7 mouse cellular contexts compared by ENCODE assay signal in the genomic region with DNA sequence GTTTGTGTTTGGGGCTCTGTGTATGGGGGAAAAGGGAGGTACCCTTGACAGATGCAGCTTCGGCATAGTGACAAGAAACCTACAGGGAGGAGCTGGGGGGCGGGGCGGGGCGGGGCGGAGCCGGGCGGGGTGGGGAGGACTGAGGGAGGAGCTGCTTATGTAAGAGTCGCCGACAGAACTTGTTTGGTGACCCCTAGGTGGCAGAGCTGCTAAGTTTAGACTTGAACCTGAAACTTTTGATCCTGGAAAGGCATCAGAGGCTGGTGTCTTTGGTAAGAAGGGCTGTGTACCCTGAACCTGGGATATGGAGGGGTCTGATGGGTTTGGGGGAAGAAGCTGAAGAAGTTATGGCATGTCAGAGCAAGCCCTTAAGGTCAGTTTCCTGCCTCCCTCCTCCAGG. TPM values are rescaled to one million over a fixed set of nuclear protein-coding genes. Genes with fewer than 3 reads are reported as not detected.
A peak's percentile ranks its signal among the peaks of the same experiment; 100 is the strongest.
DNase-seq lines count a peak whose midpoint lies in the region; TF ChIP-seq lines count a peak whose summit lies in the region.

No protein-coding gene starts in this region.

- peak; percentile 75 for DNase-seq in A20 (ENCODE audit: low read depth, low spot score)
- DNase-seq in CH12.LX (ENCODE audit: extremely low read depth) = peak; percentile 79
- DNase-seq in heart, adult 2 months = peak in 1 of 2 experiments; percentile 55
- DNase-seq in kidney, postnatal 14 days = peak; percentile 68
- DNase-seq in cerebellum, postnatal 10 days = no peak
- DNase-seq in cerebellum, adult 11 months = no peak

- H3K9ac ChIP-seq in CH12.LX (ENCODE audit: insufficient read depth, low read depth) = no peak overlapping the region
- H3K9ac ChIP-seq in heart, adult 2 months (ENCODE audit: low read depth, low read length) = no peak overlapping the region

- intact Hi-C loops in heart, adult 2 months (cut with DNase I) = no loop called here

- H3K79me2 ChIP-seq in CH12.LX (replicated peaks; ENCODE audit: control insufficient read depth, extremely low read depth, insufficient read depth, poor library complexity, severe bottlenecking) (no peaks in the 10 kb centered on the region), myocyte (ENCODE audit: control insufficient read depth, insufficient read depth) (no peaks in the 10 kb centered on the region)
- no peaks in the 10 kb centered on the region for H3K79me2 ChIP-seq in heart, adult 2 months (replicated peaks; ENCODE audit: control insufficient read depth, insufficient read depth, low read length)

- TF ChIP-seq CTCF in CH12.LX (conservative IDR thresholded peaks at IDR 0.05 in 1 of 2, IDR thresholded peaks at IDR 0.05 in 1 of 2; ENCODE audit: low read depth in 2 of 2, low read length in 2 of 2) = peak in 1 of 2 experiments; percentile 72; a peak in 2 of 4 replicates
- TF ChIP-seq CTCF in heart, adult 2 months (IDR thresholded peaks at IDR 0.05) = peak; percentile 56

- no peak; the same call in 1 of the 2 replicates for TF ChIP-seq EP300 in CH12.LX (IDR thresholded peaks at IDR 0.05; ENCODE audit: low read length)
- TF ChIP-seq EP300 in heart, adult 2 months (IDR thresholded peaks at IDR 0.05; ENCODE audit: insufficient read depth, low read depth, low read length) = no peak

- WGBS in heart, adult 2 months = 10% methylated on average over 9 of the region's 9 CpGs

- peaks cover 3 to 20% of the 10 kb centered on the region in 2 experiments; a peak in 3 of 4 replicates for H3K4me1 ChIP-seq in CH12.LX (ENCODE audit: control insufficient read depth in 1 of 2, insufficient read depth in 2 of 2)
- H3K4me1 ChIP-seq in heart, adult 2 months (ENCODE audit: control insufficient read depth, insufficient read depth, low read length) = peaks cover 1% of the 10 kb centered on the region

- TF ChIP-seq POLR2A in CH12.LX (IDR thresholded peaks at IDR 0.05; ENCODE audit: low read depth, low read length) (no peak), myocyte (IDR thresholded peaks at IDR 0.05; ENCODE audit: insufficient read length, low read depth) (no peak)
- TF ChIP-seq POLR2A in heart, adult 2 months (IDR thresholded peaks at IDR 0.05; ENCODE audit: insufficient read depth, low read depth, low read length) = no peak

- in situ Hi-C loops in CH12.LX (cut with MboI; ENCODE audit: low pct_ligation_motif_present, low pct_unique_long_range_greater_than_20kb, low sequenced_read_pairs) = no loop called here

- peaks cover 2% of the 10 kb centered on the region for H3K9me3 ChIP-seq in CH12.LX (replicated peaks; ENCODE audit: low read length)

- H3K27me3 ChIP-seq in CH12.LX (replicated peaks) = peaks cover 3% of the 10 kb centered on the region
- no peaks in the 10 kb centered on the region for H3K27me3 ChIP-seq in heart, adult 2 months (ENCODE audit: control insufficient read depth, insufficient read depth, low read length)
- H3K27me3 ChIP-seq in myocyte (ENCODE audit: control insufficient read depth, insufficient read depth, insufficient read length) = no peaks in the 10 kb centered on the region

- H3ac ChIP-seq in myocyte (ENCODE audit: control insufficient read depth, insufficient read length) = no peak overlapping the region

- TF ChIP-seq RAD21 in CH12.LX (IDR thresholded peaks at IDR 0.05; ENCODE audit: low read depth, low read length) = peak; percentile 44

- no peak overlapping the region for H3K27ac ChIP-seq in CH12.LX (ENCODE audit: insufficient read depth, low read depth)
- H3K27ac ChIP-seq in heart, adult 2 months = peak overlapping the region; percentile 40

- dilution Hi-C loops in CH12.LX (cut with MboI; ENCODE audit: extremely low pct_ligation_motif_present, extremely low pct_unique_long_range_greater_than_20kb, low sequenced_read_pairs) = no loop called here

- H3K4me3 ChIP-seq in CH12.LX (replicated peaks in 1 of 3; ENCODE audit: low read depth in 2 of 3, low read length in 2 of 3, poor library complexity in 1 of 3) = no peak overlapping the region
- H3K4me3 ChIP-seq in heart, adult 2 months = no peak overlapping the region
- H3K4me3 ChIP-seq in myocyte = no peak overlapping the region

- H3K36me3 ChIP-seq in CH12.LX (replicated peaks in 1 of 2; ENCODE audit: control insufficient read depth in 1 of 2, insufficient read depth in 1 of 2, low read length in 1 of 2) (no peaks in the 10 kb centered on the region), myocyte (ENCODE audit: control insufficient read depth, insufficient read depth) (no peaks in the 10 kb centered on the region)
- H3K36me3 ChIP-seq in heart, adult 2 months (ENCODE audit: control insufficient read depth, insufficient read depth, low read length) = no peaks in the 10 kb centered on the region

- H3K4me2 ChIP-seq in CH12.LX (ENCODE audit: insufficient read depth, low read depth, poor library complexity, severe bottlenecking) (no peak overlapping the region), myocyte (ENCODE audit: low read depth) (peak overlapping the region; percentile 26)

TF ChIP-seq in CH12.LX, 34 proteins besides CTCF, POLR2A, EP300 and RAD21:
- TF ChIP-seq MEF2A (IDR thresholded peaks at IDR 0.05; ENCODE audit: borderline replicate concordance, low read depth, low read length) = no peak
- TF ChIP-seq GABPA (IDR thresholded peaks at IDR 0.05; ENCODE audit: insufficient replicate concordance, low read depth, low read length) = no peak
- peak; percentile 39 for TF ChIP-seq SMC3 (IDR thresholded peaks at IDR 0.05; ENCODE audit: low read depth, low read length)
- TF ChIP-seq ETS1 (conservative IDR thresholded peaks at IDR 0.05; ENCODE audit: low read depth, low read length) = no peak
- 0 out of 2 replicates have a peak, but pooled peaks have one; percentile 40 for TF ChIP-seq SIN3A (IDR thresholded peaks at IDR 0.05; ENCODE audit: low read length)
- TF ChIP-seq NELFE (IDR thresholded peaks at IDR 0.05; ENCODE audit: low read depth, low read length) = 0 out of 2 replicates have a peak, but pooled peaks have one; percentile 17
- no peak for TF ChIP-seq CHD1 (IDR thresholded peaks at IDR 0.05; ENCODE audit: low read depth, low read length)
- TF ChIP-seq MAZ (IDR thresholded peaks at IDR 0.05; ENCODE audit: low read depth, low read length) = peak; percentile 92
- TF ChIP-seq MYC (IDR thresholded peaks at IDR 0.05; ENCODE audit: low read depth, low read length) = 0 out of 2 replicates have a peak, but pooled peaks have one; percentile 39
- TF ChIP-seq HCFC1 (IDR thresholded peaks at IDR 0.05; ENCODE audit: low read depth, low read length) = no peak

TF ChIP-seq in myocyte, 11 proteins besides CTCF, POLR2A, EP300 and RAD21:
- TF ChIP-seq TCF12 (IDR thresholded peaks at IDR 0.05; ENCODE audit: insufficient read depth, poor library complexity, severe bottlenecking) (no peak), POLR2AphosphoS2 (IDR thresholded peaks at IDR 0.05; ENCODE audit: insufficient read length, low read depth) (no peak), MYOD1 (IDR thresholded peaks at IDR 0.05; ENCODE audit: control insufficient read depth in 1 of 3, insufficient read length in 2 of 3, low read depth in 2 of 3) (no peak), MAX (IDR thresholded peaks at IDR 0.05; ENCODE audit: low read depth) (no peak), REST (IDR thresholded peaks at IDR 0.05; ENCODE audit: insufficient read depth, insufficient read length) (no peak), E2F4 (IDR thresholded peaks at IDR 0.05; ENCODE audit: insufficient read depth) (no peak), TCF3 (IDR thresholded peaks at IDR 0.05; ENCODE audit: insufficient read length, low read depth) (no peak)

RNA-seq across cellular contexts. Expression of a gene that starts 9.7 kb away (rescaled TPM):
- total RNA-seq in CH12.LX (2012; rRNA removed) (204 TPM in 2 replicates), CH12.LX (2014; rRNA removed) (266 and 289 TPM in 2 replicates)
- polyA plus RNA-seq in CH12.LX (2012; ENCODE audit: insufficient read length, low read depth) (315 and 330 TPM in 2 replicates), myocyte (2012; fragmentation: generic; extraction: Trizol) (342 TPM)
- total RNA-seq in heart, adult 2 months (2021) = 1,000 to 10,000 TPM in 1 of 2 experiments, 100 to 1,000 TPM in 1; 987 to 1,141 TPM
- 422 and 713 TPM in 2 replicates for polyA plus RNA-seq in heart, adult 2 months (2012; rRNA removed)

RNA-seq across cellular contexts. Expression of a gene that starts 45.3 kb away (rescaled TPM):
- total RNA-seq in CH12.LX (2012; rRNA removed) (98.3 and 102 TPM in 2 replicates), CH12.LX (2014; rRNA removed) (153 and 157 TPM in 2 replicates)
- polyA plus RNA-seq in CH12.LX (2012; ENCODE audit: insufficient read length, low read depth) (117 and 128 TPM in 2 replicates), myocyte (2012; fragmentation: generic; extraction: Trizol) (151 TPM)
- 10 to 100 TPM; 71.1 to 73.9 TPM for total RNA-seq in heart, adult 2 months (2021)
- polyA plus RNA-seq in heart, adult 2 months (2012; rRNA removed) = 96.3 and 140 TPM in 2 replicates

Comparison
In these comparisons a context has a peak if more than half of its experiments do, and no peak if none do; other contexts are left out.
1. DNase-seq: peak in A20 (single experiment), CH12.LX (single experiment) and kidney, postnatal 14 days (single experiment); none in cerebellum, postnatal 10 days (0 of 2) and cerebellum, adult 11 months (single experiment).